Mouse (Mus musculus) lung, postnatal 14 days (tissue): Measurements from ENCODE around the gene Cped1.

Source experiments
- DNase-seq: peaks from one replicate; pipeline ENCODE4 v3.0.0; 2021

Gene Cped1

DNA sequence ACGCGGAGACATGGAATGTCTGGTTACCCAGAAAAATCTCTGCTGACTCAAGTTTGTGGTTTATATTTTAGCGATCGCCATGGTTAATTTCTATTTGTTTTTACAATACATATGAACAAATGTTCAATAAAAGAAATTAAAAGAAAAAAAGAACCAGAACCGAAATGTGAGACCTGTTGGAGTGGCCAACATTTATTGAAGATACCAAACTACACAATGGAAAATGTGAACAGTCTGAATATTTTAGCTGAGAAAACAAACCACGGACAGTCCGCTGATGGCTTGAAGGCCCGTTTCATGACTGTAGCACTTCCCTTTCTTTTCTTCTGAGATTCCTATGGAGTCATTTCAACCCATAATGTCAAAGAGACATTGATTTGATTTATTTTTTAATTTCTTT, 201.3 kb downstream of the Cped1 start:
- no peak for DNase-seq

GRCm38 (mm10) chr6:22189346-22190335, 203.9 kb downstream of the Cped1 start:
- DNase-seq = no peak

DNA sequence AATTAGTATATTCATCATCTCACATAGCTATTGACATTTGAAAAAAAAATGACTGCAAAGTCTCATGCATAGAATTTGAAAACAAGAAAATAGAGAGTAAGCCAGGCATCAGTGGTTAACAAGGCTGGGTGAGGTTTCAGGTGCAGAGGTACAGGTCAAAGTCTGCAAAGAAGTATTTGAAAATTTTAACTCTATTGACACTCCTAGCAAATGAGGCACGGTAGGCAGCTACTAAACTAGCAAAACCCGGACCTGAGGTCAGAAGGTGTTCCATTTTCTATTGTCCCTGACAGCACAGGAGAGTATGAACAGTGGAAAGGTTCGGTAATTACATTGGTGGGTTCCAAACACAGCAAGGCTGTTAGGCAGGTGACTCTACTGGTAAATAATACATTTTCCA, 212.9 kb downstream of the Cped1 start:
- DNase-seq = no peak

- no peak for DNase-seq
Observed at GRCm38 (mm10) chr6:22199473-22199872, 213.8 kb downstream of the Cped1 start.

GRCm38 (mm10) chr6:22200133-22200532, 214.4 kb downstream of the Cped1 start:
- no peak for DNase-seq

DNA sequence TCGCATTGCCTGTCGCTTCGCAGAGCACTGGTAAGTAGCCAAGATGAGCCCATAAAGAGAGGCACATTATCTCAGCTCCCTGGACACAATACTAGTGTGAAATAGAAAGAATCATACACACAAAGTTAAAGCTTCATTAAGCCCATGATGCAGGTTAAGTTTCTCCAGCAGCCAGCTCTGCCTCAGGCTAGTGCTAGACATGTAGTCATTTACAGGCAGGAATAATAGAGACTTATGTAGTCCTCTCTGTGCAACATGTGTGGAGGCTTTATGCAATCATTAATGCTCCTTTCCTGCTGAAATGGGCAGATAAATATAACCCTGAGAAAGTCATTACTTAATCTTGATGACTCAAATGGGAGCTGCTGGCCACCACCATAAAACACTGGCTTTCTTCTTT, 216.2 kb downstream of the Cped1 start:
- DNase-seq = no peak

DNA sequence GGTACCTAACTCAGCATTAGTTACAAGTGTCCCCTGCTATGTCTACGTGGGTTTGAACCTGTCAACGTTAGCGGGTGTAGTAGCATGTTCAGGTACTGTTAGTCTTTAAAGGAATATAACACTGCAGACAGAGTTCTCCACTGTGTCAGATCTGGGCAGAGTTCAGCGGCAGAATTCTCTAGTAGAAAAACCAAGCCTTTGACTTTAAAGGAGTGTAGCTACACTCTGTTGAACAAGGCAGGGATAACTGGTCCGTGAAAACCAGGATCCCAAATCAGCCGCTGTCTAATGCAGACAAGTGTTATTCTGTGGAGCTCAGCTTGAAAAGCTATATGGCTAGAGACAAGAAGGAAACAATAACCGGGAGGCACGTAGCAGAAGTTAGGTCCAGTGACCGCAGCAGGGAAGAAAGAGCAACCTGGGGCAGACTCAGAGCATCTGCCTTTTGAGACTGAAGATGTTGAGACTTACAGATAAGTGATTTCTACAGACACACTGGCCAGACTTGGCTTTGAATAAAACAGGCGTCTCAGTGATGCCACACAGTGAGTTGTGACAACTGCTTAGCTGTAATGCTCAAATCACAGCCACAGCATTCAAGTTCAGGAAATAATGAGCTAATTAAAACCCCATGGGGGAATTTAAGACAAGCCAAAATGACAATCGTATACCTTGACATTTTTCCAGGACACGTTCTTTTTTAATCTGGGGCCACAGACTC, 219.5 kb downstream of the Cped1 start:
- no peak for DNase-seq

- DNase-seq = no peak
Observed at GRCm38 (mm10) chr6:22205751-22206121, 220.0 kb downstream of the Cped1 start.

GRCm38 (mm10) chr6:22206179-22206578, 220.5 kb downstream of the Cped1 start:
- DNase-seq = no peak

DNA sequence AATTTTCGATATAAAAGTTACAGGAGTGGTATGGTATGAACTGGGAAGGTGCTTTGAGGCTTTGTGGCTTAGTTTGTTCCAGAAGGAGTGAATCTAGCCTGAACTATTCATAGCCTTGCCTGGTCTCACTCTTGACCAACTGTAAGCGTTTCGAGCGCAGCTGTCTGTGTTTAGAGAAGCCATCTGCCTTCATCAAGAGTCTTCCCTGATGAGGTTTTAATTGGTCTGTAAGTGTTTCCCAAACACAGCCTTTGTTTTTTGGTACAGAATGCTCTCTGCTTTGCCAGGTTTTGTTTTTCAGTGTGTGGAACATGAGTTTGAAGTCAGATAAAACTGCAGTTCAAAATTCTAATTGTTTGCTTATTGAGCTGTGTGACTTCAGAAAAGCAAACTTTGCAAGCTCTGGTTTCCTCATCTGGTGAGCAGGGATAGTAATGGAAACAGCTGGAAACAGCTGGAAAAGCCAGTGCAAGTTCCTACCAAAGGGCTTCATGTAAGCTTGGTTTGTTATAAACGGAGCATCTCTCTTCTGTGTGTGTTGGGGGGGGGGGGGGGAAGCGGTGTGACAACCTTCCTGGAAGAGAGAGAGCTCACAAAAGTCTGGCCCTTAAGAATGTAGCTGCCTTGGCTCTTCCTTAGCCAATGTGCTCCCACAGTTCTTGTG, 221.0 kb downstream of the Cped1 start:
- peak; percentile 13 for DNase-seq

GRCm38 (mm10) chr6:22212158-22212557, 226.4 kb downstream of the Cped1 start:
- no peak for DNase-seq

DNA sequence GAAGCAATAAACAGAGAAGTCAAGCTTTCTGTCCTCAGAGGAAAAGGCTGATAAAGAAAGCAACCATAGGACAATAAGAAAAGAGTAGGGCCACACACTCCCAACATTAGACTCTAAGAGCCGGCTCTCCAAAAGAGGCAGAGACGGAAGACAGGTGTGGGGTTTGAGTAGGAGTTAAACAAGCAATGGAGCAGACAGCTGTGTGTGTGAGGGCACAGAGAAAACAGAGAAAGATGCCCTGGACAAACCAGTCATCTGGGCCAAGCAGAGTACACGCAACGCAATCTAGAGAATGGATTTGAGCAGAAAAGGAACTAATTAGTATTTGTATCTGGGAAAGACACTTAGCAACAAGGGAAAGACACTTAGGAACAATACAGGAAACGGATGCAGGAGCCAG, 227.5 kb downstream of the Cped1 start:
- no peak for DNase-seq

DNA sequence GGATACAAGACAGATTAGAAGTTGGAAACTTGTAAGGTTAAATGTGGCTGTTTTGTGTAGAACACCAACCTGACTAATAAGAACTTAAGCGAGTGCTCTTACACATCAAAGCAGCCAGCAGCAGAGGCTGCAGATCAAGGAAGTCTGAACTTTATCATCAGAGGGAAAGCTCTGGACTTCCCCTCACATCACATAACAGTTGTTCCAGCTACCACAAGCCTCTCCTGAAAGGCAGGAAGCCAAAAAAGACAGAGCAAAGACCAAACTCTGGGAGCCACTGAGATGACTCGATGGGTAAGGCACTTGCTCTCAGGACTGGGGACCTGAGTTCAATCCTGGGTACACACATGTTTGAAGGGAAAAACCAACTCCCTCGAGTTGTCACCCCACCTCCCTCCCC, 228.1 kb downstream of the Cped1 start:
- DNase-seq = no peak

GRCm38 (mm10) chr6:22214665-22215064, 228.9 kb downstream of the Cped1 start:
- DNase-seq = no peak

DNA sequence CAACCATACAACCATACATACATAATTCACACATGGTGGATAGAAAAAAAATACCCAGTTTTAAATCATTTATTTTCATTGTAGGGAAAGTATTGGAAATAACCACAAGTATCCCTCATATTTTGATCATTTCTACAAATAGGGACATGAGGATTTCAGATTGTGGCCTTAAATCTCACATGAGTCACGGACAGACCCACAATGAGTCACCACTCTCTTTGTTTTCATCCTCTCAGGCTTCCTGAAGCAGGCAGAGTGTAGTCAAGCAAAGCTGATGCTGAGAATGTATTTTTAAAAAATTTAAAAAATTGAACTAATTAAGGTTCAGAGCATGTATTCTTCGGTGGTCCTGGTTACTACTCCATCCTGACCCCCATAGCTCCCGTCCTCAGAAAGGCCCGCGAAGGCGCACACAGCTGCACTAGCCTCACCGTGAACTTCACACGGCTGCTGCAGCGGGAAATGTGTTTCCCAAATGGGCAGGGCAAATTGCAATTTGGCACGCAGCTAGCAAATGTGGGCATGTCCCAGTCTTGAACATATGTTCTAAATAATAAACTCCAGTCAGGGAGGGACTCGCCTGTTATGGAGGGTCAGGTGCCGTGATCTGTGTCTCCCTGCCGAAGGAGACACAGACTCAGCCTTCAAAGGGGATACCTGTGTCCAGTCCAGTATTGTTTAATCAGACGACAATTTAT, 230.7 kb downstream of the Cped1 start:
- no peak for DNase-seq

- DNase-seq = peak; percentile 22
Observed at GRCm38 (mm10) chr6:22221134-22221533, 235.4 kb downstream of the Cped1 start.

- DNase-seq = no peak
Observed at GRCm38 (mm10) chr6:22222087-22222486, 236.4 kb downstream of the Cped1 start.

- DNase-seq = no peak
Observed at GRCm38 (mm10) chr6:22222947-22223346, 237.2 kb downstream of the Cped1 start.

DNA sequence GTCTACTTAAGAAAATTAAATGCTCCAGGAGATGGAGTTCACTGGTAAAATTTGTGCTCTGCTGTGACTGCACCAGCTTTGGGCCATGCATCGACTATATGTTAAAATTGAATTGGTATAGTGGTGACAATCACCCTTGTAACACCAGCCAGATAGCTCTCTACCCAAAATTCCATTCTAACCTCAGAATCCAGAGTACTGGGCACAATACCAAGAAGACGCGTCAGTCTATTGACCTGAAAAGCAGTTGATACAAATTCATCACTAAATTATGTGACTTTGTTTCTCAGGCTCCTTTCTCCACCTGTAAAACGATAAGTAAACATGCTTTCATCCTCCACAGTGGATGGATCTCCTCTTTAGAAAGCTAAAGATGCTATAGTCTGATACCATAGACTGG, 238.6 kb downstream of the Cped1 start:
- no peak for DNase-seq

GRCm38 (mm10) chr6:22231244-22231643, 245.5 kb downstream of the Cped1 start:
- DNase-seq = no peak

- no peak for DNase-seq
Observed at GRCm38 (mm10) chr6:22233517-22233916, 247.8 kb downstream of the Cped1 start.

DNA sequence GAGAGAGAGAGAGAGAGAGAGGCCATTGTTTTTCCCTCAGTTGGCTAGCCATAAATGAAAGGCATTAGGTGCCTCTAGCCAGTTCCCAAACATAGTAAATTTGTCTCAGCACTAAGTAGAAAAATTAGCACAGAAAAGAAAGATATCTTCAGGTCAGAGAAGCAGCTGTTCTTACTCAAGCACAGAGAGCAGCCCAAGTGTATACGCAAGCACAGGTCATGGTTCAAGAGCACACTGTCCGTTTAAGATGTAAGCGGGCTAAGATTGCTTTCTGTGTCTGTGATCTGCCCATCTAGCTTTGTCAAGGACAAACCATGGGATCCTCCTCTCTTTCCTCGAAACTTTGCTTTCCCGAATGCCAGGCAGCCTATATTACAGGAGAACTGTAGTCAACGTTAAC, 249.4 kb downstream of the Cped1 start:
- DNase-seq = no peak

- no peak for DNase-seq
Observed at GRCm38 (mm10) chr6:22243321-22243720, 257.6 kb downstream of the Cped1 start.
